Mouse (Mus musculus) heart, postnatal 0 days (tissue): ENCODE results near the gene Cdcp1. TPM values are rescaled to one million over a fixed set of nuclear protein-coding genes. Genes with fewer than 3 reads are reported as not detected.

ENCODE experiments used
- ATAC-seq: fragments of 200-750 bp; cut with Nextera tagmentation; 2 replicates; pipeline ENCODE4 v1.8.0; 2017; ENCODE audit warnings: low read depth, moderate number of reproducible peaks, moderate library complexity; ENCODE audit not compliant: insufficient read depth
- DNase-seq: peaks from one replicate; pipeline ENCODE4 v3.0.0-alpha.2; 2016; ENCODE audit warnings: low spot score
- H3K27ac ChIP-seq: fragments of 300-500 bp; sonication (generic); 2 replicates; pipeline ENCODE4 v1.5.1; 2014; ENCODE audit warnings: low read depth, mild to moderate bottlenecking
- H3K27me3 ChIP-seq: fragments of 300-500 bp; sonication (generic); 2 replicates; pipeline ENCODE4 v1.6.1; 2014; ENCODE audit warnings: low read length, mixed read lengths; ENCODE audit not compliant: control insufficient read depth, insufficient read depth
- H3K36me3 ChIP-seq: fragments of 300-500 bp; sonication (generic); replicated peaks from 2 replicates; pipeline ENCODE4 v1.6.1; 2014; ENCODE audit warnings: low read length, mixed read lengths; ENCODE audit not compliant: control insufficient read depth, insufficient read depth
- H3K4me1 ChIP-seq: fragments of 300-500 bp; sonication (generic); 2 replicates; pipeline ENCODE4 v1.6.1; 2014; ENCODE audit warnings: antibody characterized with exemption; ENCODE audit not compliant: control insufficient read depth, insufficient read depth
- H3K4me2 ChIP-seq: fragments of 300-500 bp; sonication (generic); 2 replicates; pipeline ENCODE4 v1.6.1; 2014; ENCODE audit warnings: low read depth, mild to moderate bottlenecking, low read length, moderate library complexity
- H3K4me3 ChIP-seq: fragments of 300-500 bp; sonication (generic); 2 replicates; pipeline ENCODE4 v1.5.1; 2014; ENCODE audit warnings: low read depth, low read length
- H3K9ac ChIP-seq: fragments of 300-500 bp; sonication (generic); replicated peaks from 2 replicates; pipeline ENCODE4 v1.6.1; 2014; ENCODE audit warnings: low read depth, low read length, mixed read lengths
- H3K9me3 ChIP-seq: fragments of 300-500 bp; sonication (generic); replicated peaks from 2 replicates; pipeline ENCODE4 v1.6.1; 2016; ENCODE audit warnings: low read length; ENCODE audit not compliant: control insufficient read depth
- CTCF ChIP-seq: IDR thresholded peaks from 2 replicates; pipeline ENCODE4 v1.5.1; 2016; ENCODE audit warnings: antibody characterized with exemption, control low read depth, low read depth
- EP300 ChIP-seq: IDR thresholded peaks from 2 replicates; pipeline ENCODE4 v1.6.1; 2016; ENCODE audit warnings: antibody characterized with exemption, low read depth
- WGBS: fragments of 180-500 bp; shearing (Covaris S2); extraction: QIAGEN DNeasy Blood & Tissue Kit; methylation state at CpG from one replicate; pipeline ENCODE4 v1.1.7; 2014; 5-methylcytosine and 5-hydroxymethylcytosine counted together
- polyA plus RNA-seq: library from polyadenylated mRNA; unstranded; fragments of >200 nt; fragmentation: Nextera tagmentation; extraction: Ambion mirVana; gene quantifications from 2 replicates; pipeline ENCODE4 v1.2.1, GENCODE M21; 2015
- total RNA-seq: library from RNA; depleted of rRNA; stranded (reverse); fragments of >200 nt; gene quantifications from 2 replicates; pipeline ENCODE4 v1.2.3, GENCODE M21; 2014; ENCODE audit warnings: low replicate concordance

The Cdcp1 gene
- total and polyA plus RNA-seq, 2 experiments from 2014 or later: 0.04 to 2.7 TPM

- no peak overlapping the region for H3K4me2 ChIP-seq
- H3K4me3 ChIP-seq: no peak overlapping the region
- TF ChIP-seq EP300 (no peak), CTCF (no peak)
- no peaks in the 10 kb centered on the region for H3K9me3 ChIP-seq
- 62% methylated on average over 7 of the region's 7 CpGs for WGBS
- H3K4me1 ChIP-seq: no peaks in the 10 kb centered on the region
- no peaks in the 10 kb centered on the region for H3K27me3 ChIP-seq
- DNase-seq: no peak
- H3K9ac ChIP-seq: no peak overlapping the region
- no peak overlapping the region for H3K27ac ChIP-seq
- peaks cover 64% of the 10 kb centered on the region for H3K36me3 ChIP-seq
- ATAC-seq: no peak
These were observed 78.7 kb downstream of the Cdcp1 start for GRCm38 (mm10) chr9:123136953-123137682.

- ATAC-seq: no peak
- H3K36me3 ChIP-seq: peaks cover 94% of the 10 kb centered on the region
- H3K9ac ChIP-seq: no peak overlapping the region
- 87% methylated on average over 3 of the region's 3 CpGs for WGBS
- H3K27ac ChIP-seq: no peak overlapping the region
- no peak for TF ChIP-seq EP300
- TF ChIP-seq CTCF: no peak
- no peaks in the 10 kb centered on the region for H3K4me1 ChIP-seq
- H3K4me2 ChIP-seq: no peak overlapping the region
- H3K4me3 ChIP-seq: no peak overlapping the region
- no peaks in the 10 kb centered on the region for H3K9me3 ChIP-seq
- no peak for DNase-seq
- H3K27me3 ChIP-seq: no peaks in the 10 kb centered on the region
These were observed 82.8 kb downstream of the Cdcp1 start for GRCm38 (mm10) chr9:123132994-123133393.

- no peak for DNase-seq
- H3K9ac ChIP-seq: no peak overlapping the region
- H3K4me3 ChIP-seq: no peak overlapping the region
- no peak overlapping the region for H3K27ac ChIP-seq
- no peak for TF ChIP-seq CTCF
- no peak for TF ChIP-seq EP300
- H3K9me3 ChIP-seq: no peaks in the 10 kb centered on the region
- peaks cover 69% of the 10 kb centered on the region for H3K36me3 ChIP-seq
- 90% methylated on average over 6 of the region's 6 CpGs for WGBS
- no peaks in the 10 kb centered on the region for H3K27me3 ChIP-seq
- ATAC-seq: no peak
- H3K4me1 ChIP-seq: no peaks in the 10 kb centered on the region
- no peak overlapping the region for H3K4me2 ChIP-seq
These were observed 88.2 kb downstream of the Cdcp1 start for GRCm38 (mm10) chr9:123127663-123128062.

- DNase-seq (no peak), ATAC-seq (no peak)
- no peak overlapping the region for H3K4me3 ChIP-seq
- no peak overlapping the region for H3K27ac ChIP-seq
- no peak for TF ChIP-seq EP300
- no peaks in the 10 kb centered on the region for H3K27me3 ChIP-seq
- H3K9me3 ChIP-seq: no peaks in the 10 kb centered on the region
- no peak overlapping the region for H3K4me2 ChIP-seq
- H3K36me3 ChIP-seq: peaks cover 67% of the 10 kb centered on the region
- no peaks in the 10 kb centered on the region for H3K4me1 ChIP-seq
- H3K9ac ChIP-seq: no peak overlapping the region
- WGBS: 71% methylated on average over 2 of the region's 2 CpGs
These were observed 91.3 kb downstream of the Cdcp1 start for GRCm38 (mm10) chr9:123124413-123124981.

- H3K9me3 ChIP-seq: no peaks in the 10 kb centered on the region
- no peaks in the 10 kb centered on the region for H3K4me1 ChIP-seq
- TF ChIP-seq CTCF (peak; percentile 66), EP300 (no peak)
- DNase-seq (no peak), ATAC-seq (no peak)
- H3K27me3 ChIP-seq: no peaks in the 10 kb centered on the region
- H3K4me2 ChIP-seq: no peak overlapping the region
- no peak overlapping the region for H3K9ac ChIP-seq
- WGBS: 88% methylated on average over 6 of the region's 6 CpGs
- no peak overlapping the region for H3K4me3 ChIP-seq
- H3K27ac ChIP-seq: no peak overlapping the region
- peaks cover 67% of the 10 kb centered on the region for H3K36me3 ChIP-seq
These were observed 92.0 kb downstream of the Cdcp1 start for GRCm38 (mm10) chr9:123123571-123124412.
